Mouse (Mus musculus) olfactory bulb, adult 2 months (tissue): ENCODE measurements around the gene Mindy1. TPM values are rescaled to one million over a fixed set of nuclear protein-coding genes. Genes with fewer than 3 reads are reported as not detected.

Source experiments
- H3K27ac ChIP-seq: fragments of 200-500 bp; 2 replicates; pipeline ENCODE4 v1.5.1; 2012; ENCODE audit warnings: low read depth, low read length; ENCODE audit not compliant: insufficient read depth
- H3K4me1 ChIP-seq: fragments of 200-500 bp; 2 replicates; pipeline ENCODE4 v1.6.1; 2012; ENCODE audit warnings: low read length; ENCODE audit not compliant: control insufficient read depth, insufficient read depth
- H3K4me3 ChIP-seq: fragments of 200-500 bp; 2 replicates; pipeline ENCODE4 v1.5.1; 2012; ENCODE audit warnings: mild to moderate bottlenecking, low read depth, low read length, moderate library complexity; ENCODE audit not compliant: insufficient read depth
- CTCF ChIP-seq: fragments of 200-500 bp; IDR thresholded peaks from 2 replicates; pipeline ENCODE4 v1.5.1; 2012; ENCODE audit warnings: low read depth, mild to moderate bottlenecking, low read length, moderate library complexity; ENCODE audit not compliant: insufficient read depth
- POLR2A ChIP-seq: fragments of 200-500 bp; IDR thresholded peaks from 2 replicates; pipeline ENCODE4 v1.6.1; 2012; ENCODE audit warnings: mild to moderate bottlenecking, low read depth, low read length, moderate library complexity; ENCODE audit not compliant: insufficient read depth
- WGBS: fragments of 180-500 bp; shearing (Covaris S2); methylation state at CpG from one replicate; pipeline ENCODE4 v1.1.7; 2018; 5-methylcytosine and 5-hydroxymethylcytosine counted together
- polyA plus RNA-seq: library from polyadenylated mRNA; stranded (reverse); fragments of >200 nt; gene quantifications from 2 replicates; pipeline ENCODE4 v1.2.4, GENCODE M21; 2012; ENCODE audit warnings: low replicate concordance; ENCODE audit not compliant: missing spikeins, insufficient read depth, insufficient read length

Gene Mindy1
- polyA plus RNA-seq, 1 experiment = not detected

DNA sequence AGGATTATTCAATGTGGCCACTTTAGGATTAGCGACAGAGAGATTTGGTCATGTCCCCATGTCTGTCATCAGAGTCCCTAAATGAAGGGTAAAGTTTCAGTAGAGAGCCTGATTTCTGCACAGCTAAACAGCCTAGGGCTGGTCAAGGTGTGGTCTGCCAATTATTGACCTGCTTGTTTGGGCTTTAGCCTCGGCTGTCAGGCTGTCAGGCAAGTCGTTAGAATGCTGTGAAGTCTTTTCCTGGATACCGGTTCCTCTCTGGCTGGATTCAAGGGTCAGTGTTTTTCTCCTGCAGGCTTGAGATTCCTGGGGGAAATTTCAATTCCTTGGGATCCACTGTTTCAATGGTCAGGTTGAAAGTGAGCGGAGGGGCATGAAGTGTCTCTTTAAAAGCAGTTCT is 4.9 kb downstream of the Mindy1 start:
- no peak overlapping the region for H3K4me3 ChIP-seq

DNA sequence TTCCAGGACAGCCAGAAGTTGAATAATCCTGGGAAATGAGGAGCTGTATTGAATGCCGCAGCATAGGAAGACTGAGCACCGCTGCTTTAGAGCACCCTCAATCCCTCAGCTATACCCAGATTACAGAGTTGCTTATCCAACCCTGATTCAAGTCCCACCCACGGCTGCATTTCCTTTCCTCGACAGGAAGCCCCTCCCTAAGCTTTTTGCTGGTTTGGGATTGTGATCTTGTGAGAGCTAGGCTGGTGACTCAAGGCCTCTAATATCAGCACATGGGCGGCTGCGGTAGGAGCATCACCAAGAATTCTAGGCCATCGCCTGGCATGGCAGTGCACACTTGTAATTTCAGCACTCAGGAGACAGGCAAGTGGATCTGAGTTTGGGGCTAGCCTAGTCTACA is 5.4 kb downstream of the Mindy1 start:
- 59% methylated on average over 7 of the region's 7 CpGs for WGBS
- H3K4me1 ChIP-seq = peaks cover 13% of the 10 kb centered on the region
- H3K27ac ChIP-seq = no peak overlapping the region
- no peak overlapping the region for H3K4me3 ChIP-seq
- TF ChIP-seq POLR2A (no peak), CTCF (no peak)

More for the DNA sequence above, 4.9 kb downstream of the Mindy1 start:
- peaks cover 13% of the 10 kb centered on the region for H3K4me1 ChIP-seq
- no peak overlapping the region for H3K27ac ChIP-seq
- 70% methylated on average over 5 of the region's 5 CpGs for WGBS
- TF ChIP-seq POLR2A (no peak), CTCF (no peak)

DNA sequence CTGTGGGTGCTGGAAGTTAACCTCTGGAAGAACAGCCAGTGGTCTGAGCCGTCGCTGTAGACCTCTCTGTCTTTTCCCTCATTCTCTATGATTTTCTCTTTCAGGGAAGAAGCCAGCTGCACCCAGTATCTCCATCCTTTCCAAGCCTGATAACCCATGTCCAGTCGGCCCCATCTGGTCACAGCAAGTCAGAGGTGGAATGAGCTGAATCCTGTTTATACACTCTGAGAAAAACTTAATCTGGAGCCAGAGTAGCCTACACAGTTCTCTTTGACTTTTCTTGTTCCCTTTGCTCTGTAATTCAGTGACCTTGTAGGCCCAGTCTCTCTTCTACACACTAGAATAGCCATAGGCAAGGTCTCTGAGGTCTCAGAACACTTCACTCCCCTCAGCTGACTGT is 6.4 kb downstream of the Mindy1 start:
- Histone ChIP-seq H3K4me1 (peaks cover 13% of the 10 kb centered on the region), H3K4me3 (no peak overlapping the region), H3K27ac (no peak overlapping the region)
- 91% methylated on average over 3 of the region's 3 CpGs for WGBS
- no peak for TF ChIP-seq POLR2A

DNA sequence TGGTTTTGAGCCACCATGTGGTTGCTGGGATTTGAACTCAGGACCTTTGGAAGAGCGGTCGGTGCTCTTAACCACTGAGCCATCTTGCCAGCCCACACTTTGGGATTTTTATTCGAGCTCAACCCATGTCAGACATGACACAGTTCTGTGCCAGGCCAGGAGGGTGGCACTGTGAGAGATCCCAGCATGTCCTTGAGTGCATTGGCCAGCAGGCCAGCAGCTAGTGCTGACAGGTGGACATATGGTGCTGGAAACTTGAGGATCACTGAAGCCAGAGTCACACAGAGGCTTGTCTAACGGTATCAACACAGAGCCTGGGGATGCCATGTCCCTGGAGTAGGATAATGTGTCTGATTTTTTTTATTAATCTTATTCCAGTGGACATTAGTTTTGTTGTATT is 8.3 kb downstream of the Mindy1 start:
- 93% methylated on average over 4 of the region's 4 CpGs for WGBS
- H3K4me1 ChIP-seq = peaks cover 13% of the 10 kb centered on the region
- no peak overlapping the region for H3K27ac ChIP-seq
- TF ChIP-seq CTCF = no peak
- TF ChIP-seq POLR2A = no peak
- H3K4me3 ChIP-seq = no peak overlapping the region

DNA sequence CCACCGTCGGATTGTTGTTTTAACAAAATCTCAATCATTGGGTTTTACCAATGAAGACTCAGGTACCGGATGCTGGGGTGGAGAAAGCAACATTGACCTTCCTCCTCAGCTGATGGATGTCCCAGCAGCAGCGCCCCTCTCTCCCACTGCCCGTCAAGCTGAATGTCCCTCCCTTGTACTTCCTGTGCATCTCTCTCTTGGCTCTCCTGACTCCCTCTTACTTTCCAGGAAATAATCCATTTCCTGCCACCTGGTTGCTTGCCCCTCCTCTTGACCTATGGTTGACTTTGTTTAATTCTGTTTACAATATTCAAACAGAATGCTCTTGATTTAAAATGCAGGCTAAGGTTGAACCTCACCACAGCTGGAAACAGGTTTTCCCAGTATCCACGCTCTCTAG is 9.0 kb downstream of the Mindy1 start:
- WGBS = 78% methylated on average over 6 of the region's 6 CpGs
- H3K27ac ChIP-seq = no peak overlapping the region
- peaks cover 9% of the 10 kb centered on the region for H3K4me1 ChIP-seq
- no peak overlapping the region for H3K4me3 ChIP-seq
- no peak for TF ChIP-seq POLR2A
- TF ChIP-seq CTCF = no peak

DNA sequence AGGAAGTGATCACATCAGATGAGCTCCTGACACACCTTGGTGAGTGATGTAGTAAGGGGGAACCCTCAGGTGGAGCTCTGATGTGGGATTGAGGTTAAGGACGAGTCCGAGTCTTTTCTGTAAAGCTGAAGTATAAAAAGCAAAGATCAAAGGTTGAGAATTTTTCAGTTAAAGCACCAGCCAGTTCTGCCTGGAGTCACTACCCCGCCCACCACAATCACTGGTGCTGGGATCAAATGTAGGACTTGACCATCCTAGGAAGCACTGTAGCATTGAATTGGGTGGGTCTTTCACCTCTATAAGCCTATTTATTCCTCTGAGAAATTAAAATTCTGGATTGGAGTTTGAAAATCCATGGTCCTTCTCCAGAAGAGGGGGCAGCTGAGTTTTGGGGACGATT is 9.9 kb downstream of the Mindy1 start:
- 91% methylated on average over 4 of the region's 4 CpGs for WGBS
- TF ChIP-seq POLR2A (no peak), CTCF (no peak)
- no peak overlapping the region for H3K27ac ChIP-seq
- no peak overlapping the region for H3K4me3 ChIP-seq
- H3K4me1 ChIP-seq = peaks cover 9% of the 10 kb centered on the region

DNA sequence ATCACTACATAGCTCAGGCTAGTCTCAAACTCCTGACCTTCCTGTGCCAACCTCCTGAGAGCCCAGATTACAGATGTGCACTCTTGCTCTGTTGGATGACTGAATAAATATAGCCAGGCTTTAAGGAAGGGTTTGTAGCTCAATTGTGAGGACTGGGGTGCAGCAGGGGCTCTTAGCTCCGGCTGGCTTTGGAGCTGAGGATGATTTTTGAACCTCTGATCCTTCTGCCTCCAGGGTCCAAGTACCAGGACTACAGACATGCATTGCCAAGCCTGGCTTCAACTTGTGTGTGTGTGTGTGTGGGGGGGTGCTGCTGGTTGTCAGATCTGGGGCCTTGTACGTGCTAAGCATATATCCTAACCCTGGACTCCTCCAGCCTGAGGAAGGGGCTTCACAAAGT is 11.8 kb downstream of the Mindy1 start:
- Histone ChIP-seq H3K27ac (no peak overlapping the region), H3K4me1 (peaks cover 4% of the 10 kb centered on the region; the same call in 1 of the 2 replicates), H3K4me3 (no peak overlapping the region)
- 91% methylated on average over 2 of the region's 2 CpGs for WGBS
- no peak for TF ChIP-seq POLR2A
- no peak for TF ChIP-seq CTCF

DNA sequence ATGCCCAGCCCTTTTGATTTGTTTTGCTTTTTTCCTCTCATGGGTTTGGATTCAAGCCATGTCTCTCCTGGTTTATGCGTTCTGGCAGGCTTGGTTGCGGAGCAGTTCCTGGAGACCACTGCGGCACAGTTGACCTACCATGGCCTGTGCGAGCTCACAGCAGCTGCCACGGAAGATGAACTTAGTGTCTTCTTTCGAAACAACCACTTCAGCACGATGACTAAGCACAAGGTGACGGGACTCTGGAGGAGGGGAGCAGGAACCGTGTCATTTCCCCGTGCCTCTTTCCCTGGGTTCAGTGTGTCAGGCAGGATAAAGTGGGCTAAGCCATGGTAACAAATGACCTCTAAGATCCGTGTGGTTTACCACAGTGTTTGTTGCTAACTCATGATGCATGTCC is 12.4 kb downstream of the Mindy1 start:
- no peak for TF ChIP-seq CTCF
- no peak for TF ChIP-seq POLR2A
- Histone ChIP-seq H3K4me3 (no peak overlapping the region), H3K27ac (no peak overlapping the region), H3K4me1 (peaks cover 4% of the 10 kb centered on the region; the same call in 1 of the 2 replicates)
- WGBS = 65% methylated on average over 11 of the region's 11 CpGs

DNA sequence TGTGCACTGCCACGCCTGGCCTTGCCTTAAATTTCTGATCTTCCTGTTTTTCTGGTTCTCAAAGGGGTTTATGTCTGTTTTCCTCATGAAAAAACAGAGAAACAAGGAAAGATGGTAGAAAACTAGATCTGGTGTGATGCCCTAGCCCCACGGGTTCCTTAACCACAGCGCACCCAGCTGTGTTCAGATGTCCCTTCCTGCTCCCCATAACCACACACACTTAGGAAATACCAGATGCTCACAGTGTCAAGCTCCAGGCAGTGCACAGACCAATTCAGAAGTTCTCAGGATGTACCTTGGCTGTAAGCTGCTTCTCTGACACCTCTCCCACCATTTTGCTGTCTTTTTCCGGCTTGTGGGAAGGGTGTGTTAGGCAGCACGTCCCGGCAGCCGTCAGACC is 13.2 kb downstream of the Mindy1 start:
- Histone ChIP-seq H3K4me1 (peaks cover 4% of the 10 kb centered on the region; the same call in 1 of the 2 replicates), H3K27ac (no peak overlapping the region), H3K4me3 (no peak overlapping the region)
- 89% methylated on average over 7 of the region's 7 CpGs for WGBS
- no peak for TF ChIP-seq POLR2A
- TF ChIP-seq CTCF = no peak

DNA sequence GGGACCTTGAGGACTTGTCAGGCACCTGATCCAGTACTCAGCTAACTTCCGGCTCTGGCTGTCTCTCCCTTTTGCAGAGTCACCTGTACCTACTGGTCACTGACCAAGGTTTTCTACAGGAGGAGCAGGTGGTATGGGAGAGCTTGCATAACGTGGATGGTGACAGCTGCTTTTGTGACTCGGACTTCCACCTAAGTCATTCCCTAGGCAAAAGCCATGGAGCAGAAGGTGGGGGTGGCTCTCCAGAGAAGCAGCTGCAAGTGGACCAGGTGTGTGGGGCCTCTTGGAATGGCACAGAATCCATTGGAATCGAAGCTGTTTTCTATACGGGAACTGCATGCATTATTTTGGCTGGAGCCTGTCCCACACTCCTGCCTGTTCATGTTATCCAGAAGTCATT is 13.6 kb downstream of the Mindy1 start:
- TF ChIP-seq POLR2A (no peak), CTCF (no peak)
- H3K4me1 ChIP-seq = peaks cover 4% of the 10 kb centered on the region; the same call in 1 of the 2 replicates
- no peak overlapping the region for H3K27ac ChIP-seq
- 85% methylated on average over 5 of the region's 5 CpGs for WGBS
- no peak overlapping the region for H3K4me3 ChIP-seq
